Mouse (Mus musculus): ENCODE measurements around the gene Rhoq. TPM values are rescaled to one million over a fixed set of nuclear protein-coding genes. Genes with fewer than 3 reads are reported as not detected.

The Rhoq gene
- polyA plus RNA-seq (2016; fragmentation: Nextera tagmentation; extraction: Ambion mirVana), result 12.8 and 14.3 TPM in 2 replicates

- WGBS, result under 1% methylated on average over 80 of the region's 86 CpGs
- peak within 1 kb of the TSS; percentile 91 for H3K9ac ChIP-seq
- no peaks in the 10 kb centered on the region for H3K9me3 ChIP-seq
- no peaks in the 10 kb centered on the region for H3K36me3 ChIP-seq
- no peaks in the 10 kb centered on the region for H3K27me3 ChIP-seq (replicated peaks)
- peak within 1 kb of the TSS; percentile 77 for H3K27ac ChIP-seq
- H3K4me1 ChIP-seq, result peaks cover 22% of the 10 kb centered on the region
- H3K4me3 ChIP-seq, result peak within 1 kb of the TSS; percentile 82
- H3K4me2 ChIP-seq (replicated peaks), result peak within 1 kb of the TSS; percentile 92
- ATAC-seq (ENCODE audit: low FRiP score, low read depth), result peak; percentile 90
Measured at GRCm38 (mm10) chr17:86962894-86963585, at the start of gene Rhoq. Gene Rhoq, plus strand, starts transcription at chr17:86963082.

GRCm38 (mm10) chr17:86915540-86915939 is 47.3 kb upstream of the Rhoq start:
- 86% methylated on average over 4 of the region's 4 CpGs for WGBS
- Histone ChIP-seq H3K9ac (no peak overlapping the region), H3K4me2 (replicated peaks) (no peak overlapping the region), H3K4me3 (no peak overlapping the region), H3K4me1 (no peaks in the 10 kb centered on the region), H3K27ac (no peak overlapping the region), H3K9me3 (0 out of 2 replicates have a peak, but pooled peaks cover 3% of the 10 kb centered on the region), H3K36me3 (no peaks in the 10 kb centered on the region), H3K27me3 (replicated peaks) (no peaks in the 10 kb centered on the region)
- ATAC-seq (ENCODE audit: low FRiP score, low read depth), result no peak

- H3K4me3 ChIP-seq, result no peak within 1 kb of the TSS
- H3K27me3 ChIP-seq (replicated peaks), result no peaks in the 10 kb centered on the region
- 89% methylated on average over 10 of the region's 10 CpGs for WGBS
- H3K9me3 ChIP-seq, result 0 out of 2 replicates have a peak, but pooled peaks cover 3% of the 10 kb centered on the region
- H3K36me3 ChIP-seq, result no peaks in the 10 kb centered on the region
- no peak within 1 kb of the TSS for H3K9ac ChIP-seq
- H3K4me2 ChIP-seq (replicated peaks), result no peak within 1 kb of the TSS
- no peak for ATAC-seq (ENCODE audit: low FRiP score, low read depth)
- H3K27ac ChIP-seq, result no peak within 1 kb of the TSS
- H3K4me1 ChIP-seq, result no peaks in the 10 kb centered on the region
Measured at GRCm38 (mm10) chr17:86917048-86917447, 45.8 kb upstream of the Rhoq start, which contains the start of gene Tmem247. Gene Tmem247, plus strand, starts transcription at chr17:86917348.

- WGBS, result 74% methylated on average over 6 of the region's 6 CpGs
Measured at GRCm38 (mm10) chr17:86918786-86919185, 44.1 kb upstream of the Rhoq start.

GRCm38 (mm10) chr17:86919729-86920128 is 43.2 kb upstream of the Rhoq start:
- H3K4me3 ChIP-seq, result no peak overlapping the region
- no peak overlapping the region for H3K27ac ChIP-seq
- WGBS, result 84% methylated on average over 11 of the region's 11 CpGs
- H3K9ac ChIP-seq, result no peak overlapping the region
- no peaks in the 10 kb centered on the region for H3K36me3 ChIP-seq
- H3K27me3 ChIP-seq (replicated peaks), result no peaks in the 10 kb centered on the region
- no peak for ATAC-seq (ENCODE audit: low FRiP score, low read depth)
- H3K9me3 ChIP-seq, result 0 out of 2 replicates have a peak, but pooled peaks cover 3% of the 10 kb centered on the region
- no peaks in the 10 kb centered on the region for H3K4me1 ChIP-seq
- H3K4me2 ChIP-seq (replicated peaks), result no peak overlapping the region

More at GRCm38 (mm10) chr17:86918786-86919185, 44.1 kb upstream of the Rhoq start:
- Histone ChIP-seq H3K9me3 (0 out of 2 replicates have a peak, but pooled peaks cover 3% of the 10 kb centered on the region), H3K4me2 (replicated peaks) (no peak overlapping the region), H3K27ac (no peak overlapping the region), H3K27me3 (replicated peaks) (no peaks in the 10 kb centered on the region), H3K36me3 (no peaks in the 10 kb centered on the region), H3K4me3 (no peak overlapping the region), H3K4me1 (no peaks in the 10 kb centered on the region), H3K9ac (no peak overlapping the region)
- ATAC-seq (ENCODE audit: low FRiP score, low read depth), result no peak

- Histone ChIP-seq H3K4me2 (replicated peaks) (no peak overlapping the region), H3K9ac (no peak overlapping the region), H3K4me1 (no peaks in the 10 kb centered on the region), H3K4me3 (no peak overlapping the region), H3K27ac (no peak overlapping the region), H3K36me3 (no peaks in the 10 kb centered on the region), H3K27me3 (replicated peaks) (no peaks in the 10 kb centered on the region), H3K9me3 (peaks cover 10% of the 10 kb centered on the region)
- 80% methylated on average over 3 of the region's 3 CpGs for WGBS
- no peak for ATAC-seq (ENCODE audit: low FRiP score, low read depth)
Measured at GRCm38 (mm10) chr17:86924679-86925078, 38.2 kb upstream of the Rhoq start.

GRCm38 (mm10) chr17:86926836-86927235 is 36.0 kb upstream of the Rhoq start:
- WGBS, result 88% methylated on average over 3 of the region's 3 CpGs
- Histone ChIP-seq H3K27ac (no peak overlapping the region), H3K4me3 (no peak overlapping the region), H3K9me3 (peaks cover 10% of the 10 kb centered on the region), H3K4me1 (no peaks in the 10 kb centered on the region; the same call in 1 of the 2 replicates), H3K4me2 (replicated peaks) (no peak overlapping the region), H3K27me3 (replicated peaks) (no peaks in the 10 kb centered on the region), H3K36me3 (no peaks in the 10 kb centered on the region), H3K9ac (no peak overlapping the region)
- ATAC-seq (ENCODE audit: low FRiP score, low read depth), result no peak

- 91% methylated on average over 6 of the region's 6 CpGs for WGBS
- H3K9me3 ChIP-seq, result peaks cover 10% of the 10 kb centered on the region
- ATAC-seq (ENCODE audit: low FRiP score, low read depth), result no peak
Measured at GRCm38 (mm10) chr17:86929355-86929754, 33.5 kb upstream of the Rhoq start.

GRCm38 (mm10) chr17:86929981-86930380 is 32.9 kb upstream of the Rhoq start:
- no peak overlapping the region for H3K9ac ChIP-seq
- H3K9me3 ChIP-seq, result peaks cover 10% of the 10 kb centered on the region
- no peak overlapping the region for H3K4me2 ChIP-seq (replicated peaks)
- 0 out of 2 replicates have a peak, but pooled peaks cover 3% of the 10 kb centered on the region for H3K27me3 ChIP-seq (replicated peaks)
- no peak for ATAC-seq (ENCODE audit: low FRiP score, low read depth)
- no peak overlapping the region for H3K4me3 ChIP-seq
- H3K27ac ChIP-seq, result no peak overlapping the region
- H3K36me3 ChIP-seq, result no peaks in the 10 kb centered on the region
- peaks cover 7% of the 10 kb centered on the region for H3K4me1 ChIP-seq

More at GRCm38 (mm10) chr17:86929355-86929754, 33.5 kb upstream of the Rhoq start:
- H3K27me3 ChIP-seq (replicated peaks), result 0 out of 2 replicates have a peak, but pooled peaks cover under 1% of the 10 kb centered on the region
- no peak overlapping the region for H3K27ac ChIP-seq
- no peaks in the 10 kb centered on the region for H3K36me3 ChIP-seq
- H3K4me2 ChIP-seq (replicated peaks), result no peak overlapping the region
- H3K4me1 ChIP-seq, result peaks cover 7% of the 10 kb centered on the region
- no peak overlapping the region for H3K4me3 ChIP-seq
- H3K9ac ChIP-seq, result no peak overlapping the region

- no peak for ATAC-seq (ENCODE audit: low FRiP score, low read depth)
- Histone ChIP-seq H3K9me3 (no peaks in the 10 kb centered on the region), H3K36me3 (no peaks in the 10 kb centered on the region), H3K4me1 (peaks cover 16% of the 10 kb centered on the region), H3K27me3 (replicated peaks) (0 out of 2 replicates have a peak, but pooled peaks cover 3% of the 10 kb centered on the region), H3K4me3 (no peak overlapping the region), H3K4me2 (replicated peaks) (no peak overlapping the region), H3K9ac (no peak overlapping the region), H3K27ac (no peak overlapping the region)
- WGBS, result 27% methylated on average over 5 of the region's 5 CpGs
Measured at GRCm38 (mm10) chr17:86932896-86933295, 30.0 kb upstream of the Rhoq start.

- H3K36me3 ChIP-seq, result no peaks in the 10 kb centered on the region
- no peaks in the 10 kb centered on the region for H3K9me3 ChIP-seq
- no peak for ATAC-seq (ENCODE audit: low FRiP score, low read depth)
- peak overlapping the region; percentile 62 for H3K4me2 ChIP-seq (replicated peaks)
- H3K4me1 ChIP-seq, result peaks cover 20% of the 10 kb centered on the region
- WGBS, result 75% methylated on average over 2 of the region's 2 CpGs
- H3K9ac ChIP-seq, result no peak overlapping the region
- no peak overlapping the region for H3K27ac ChIP-seq
- no peak overlapping the region; the same call in 1 of the 2 replicates for H3K4me3 ChIP-seq
- 0 out of 2 replicates have a peak, but pooled peaks cover 3% of the 10 kb centered on the region for H3K27me3 ChIP-seq (replicated peaks)
Measured at GRCm38 (mm10) chr17:86937064-86937463, 25.8 kb upstream of the Rhoq start.

- Histone ChIP-seq H3K9ac (0 out of 2 replicates have a peak overlapping the region, but pooled peaks have one; percentile 2), H3K27me3 (replicated peaks) (0 out of 2 replicates have a peak, but pooled peaks cover 3% of the 10 kb centered on the region), H3K4me2 (replicated peaks) (peak overlapping the region; percentile 62), H3K27ac (no peak overlapping the region), H3K4me3 (peak overlapping the region; percentile 32), H3K4me1 (peaks cover 19% of the 10 kb centered on the region), H3K9me3 (no peaks in the 10 kb centered on the region), H3K36me3 (no peaks in the 10 kb centered on the region)
- 4% methylated on average over 20 of the region's 20 CpGs for WGBS
- peak; percentile 94 for ATAC-seq (ENCODE audit: low FRiP score, low read depth)
Measured at GRCm38 (mm10) chr17:86937497-86938155, 25.3 kb upstream of the Rhoq start.
